Mouse (Mus musculus) monocyte, adult 5-6 weeks (primary cell): Measurements from ENCODE around the gene Phpt1. TPM values are rescaled to one million over a fixed set of nuclear protein-coding genes. Genes with fewer than 3 reads are reported as not detected.
"Not testable (repeated sequence)": the region's sequence is repeated elsewhere in the genome, so short reads cannot be mapped to it uniquely, and the experiment has no call there.

Experiments used
- ATAC-seq: fragments of 153-309, 156-312 bp; replicated peaks from 2 replicates; pipeline ENCODE4 v1.8.0; 2017; ENCODE audit warnings: mild to moderate bottlenecking; ENCODE audit not compliant: low TSS enrichment, insufficient number of reproducible peaks, severe bottlenecking, poor library complexity, low FRiP score
- total RNA-seq: library from RNA; stranded (forward); fragments of 200-1000, 200-491, 200-594 nt; gene quantifications from 3 replicates; pipeline ENCODE4 v1.2.3, GENCODE M21; 2017

The Phpt1 gene
- total RNA-seq, 1 experiment from 2014 or later = 0.67 TPM

- no peak for ATAC-seq
Observed at GRCm38 (mm10) chr2:25569323-25569722, 5.7 kb downstream of the Phpt1 start.

- ATAC-seq = no peak
Observed at GRCm38 (mm10) chr2:25568473-25569019, 6.5 kb downstream of the Phpt1 start.

GRCm38 (mm10) chr2:25566558-25566957 is 8.5 kb downstream of the Phpt1 start:
- ATAC-seq = no peak

- no peak for ATAC-seq
Observed at GRCm38 (mm10) chr2:25565741-25566140, 9.3 kb downstream of the Phpt1 start.

- ATAC-seq = no peak
Observed at GRCm38 (mm10) chr2:25561946-25562345, 13.1 kb downstream of the Phpt1 start.

GRCm38 (mm10) chr2:25560551-25560950 is 14.5 kb downstream of the Phpt1 start:
- no peak for ATAC-seq

- ATAC-seq = no peak
Observed at GRCm38 (mm10) chr2:25558774-25559173, 16.2 kb downstream of the Phpt1 start.

GRCm38 (mm10) chr2:25557964-25558360 is 17.1 kb downstream of the Phpt1 start:
- no peak for ATAC-seq

- ATAC-seq = peak; percentile 95
Observed at GRCm38 (mm10) chr2:25557221-25557963, 17.6 kb downstream of the Phpt1 start, which contains the start of gene Edf1. Gene Edf1 (plus strand): TSS chr2:25557847.

GRCm38 (mm10) chr2:25556296-25556695 is 18.7 kb downstream of the Phpt1 start:
- ATAC-seq = no peak

- not testable (repeated sequence) for ATAC-seq
Observed at GRCm38 (mm10) chr2:25555479-25555878, 19.5 kb downstream of the Phpt1 start.

- ATAC-seq = not testable (repeated sequence)
Observed at GRCm38 (mm10) chr2:25553171-25553786, 21.7 kb downstream of the Phpt1 start.

GRCm38 (mm10) chr2:25551186-25551585 is 23.8 kb downstream of the Phpt1 start:
- ATAC-seq = no peak

- ATAC-seq = 0 out of 2 replicates have a peak, but pooled peaks have one; percentile 1
Observed at GRCm38 (mm10) chr2:25549021-25549991, 25.7 kb downstream of the Phpt1 start.

- ATAC-seq = peak; percentile 98
Observed at GRCm38 (mm10) chr2:25546811-25547491, 28.1 kb downstream of the Phpt1 start, which contains the start of gene Traf2. Gene Traf2 (minus strand): TSS chr2:25546940.

GRCm38 (mm10) chr2:25545996-25546810 is 28.8 kb downstream of the Phpt1 start:
- ATAC-seq = 0 out of 2 replicates have a peak, but pooled peaks have one; percentile 11

- no peak for ATAC-seq
Observed at GRCm38 (mm10) chr2:25541644-25542367, 33.2 kb downstream of the Phpt1 start.
